Mouse (Mus musculus) gastrocnemius, adult 18-20 months (tissue): ENCODE data around the gene Pus7l. TPM values are rescaled to one million over a fixed set of nuclear protein-coding genes. Genes with fewer than 3 reads are reported as not detected.

ENCODE experiments used
- DNase-seq: peaks from one replicate; pipeline ENCODE4 v3.0.0; 2021; ENCODE audit warnings: low spot score
- long read RNA-seq, 2 experiments: library from polyadenylated mRNA; stranded (forward); transcript quantifications; one replicate each; pipeline ENCODE4 v2.0.0; 2021
- total RNA-seq, 2 experiments: library from RNA; stranded (reverse); gene quantifications; 2 replicates each; pipeline ENCODE4 v1.2.3; 2021

The Pus7l gene
- 1 to 10 TPM; 1.4 to 1.5 TPM for total RNA-seq
- long read RNA-seq, experiment 1, partial matches to known transcripts, result 0 of 2 reads
- long read RNA-seq, experiment 1, other reads (novel, unspliced or antisense), result 1 of 2 reads
- long read RNA-seq, experiment 2, partial matches to known transcripts, result 0 of 3 reads
- long read RNA-seq, experiment 2, other reads (novel, unspliced or antisense), result 1 of 3 reads

DNA sequence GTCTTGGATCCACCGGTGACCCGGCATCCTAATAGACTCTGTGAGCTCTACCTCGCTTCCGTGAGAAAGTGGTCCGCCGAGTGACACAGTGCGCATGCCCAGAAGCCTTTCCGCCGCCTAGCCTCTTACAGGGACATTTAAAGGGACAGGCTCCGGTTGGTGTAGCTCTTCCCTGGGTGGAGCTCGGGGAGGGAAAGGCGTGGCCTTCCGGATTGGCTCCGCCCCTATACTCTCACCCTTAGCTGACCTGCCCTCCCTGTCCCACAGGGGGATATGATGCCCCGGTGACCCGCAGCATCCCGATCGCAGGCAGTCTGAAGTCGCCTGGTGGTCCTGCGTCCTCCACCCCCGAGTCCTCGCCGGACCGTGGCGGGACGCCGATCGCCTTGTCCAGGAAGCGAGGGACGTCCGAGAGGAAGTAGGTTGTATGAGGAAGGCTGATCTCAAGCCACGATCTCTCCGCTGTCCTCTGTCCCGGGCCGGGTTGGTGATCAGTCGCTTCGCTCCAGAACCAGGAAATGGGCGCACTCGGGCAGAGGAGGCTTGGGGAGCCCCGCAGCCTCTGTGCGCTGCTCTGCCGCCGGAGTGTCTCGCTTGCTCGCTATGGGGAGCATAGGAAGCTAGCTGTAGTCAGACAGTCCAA is at the start of gene Pus7l, which contains the start of gene Irak4:
TSS of gene Pus7l (minus strand) at position 139 of the 643 bp plus-strand sequence.
TSS of gene Irak4 (plus strand) at position 235 of the 643 bp plus-strand sequence.
- peak; percentile 93 for DNase-seq

DNA sequence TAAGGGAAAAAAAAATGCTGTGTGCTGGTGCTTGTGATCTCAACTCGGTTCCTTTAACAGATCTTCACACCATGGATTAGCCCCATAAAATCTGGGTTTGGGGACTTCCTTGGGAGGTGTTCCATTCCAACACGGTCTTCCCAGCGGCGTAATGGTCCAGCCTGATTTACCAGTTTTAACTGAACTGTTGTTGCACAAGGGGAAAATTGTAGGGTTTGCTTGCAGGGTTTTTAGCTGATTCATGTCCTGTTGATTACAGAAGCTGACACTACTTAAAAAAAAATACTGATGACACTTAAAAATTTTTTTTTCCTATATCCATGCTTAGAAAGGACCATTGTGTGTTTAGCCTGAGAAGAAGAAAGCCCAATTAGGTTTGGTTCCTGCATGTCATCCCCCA is 48.0 kb upstream of the Pus7l start:
- no peak for DNase-seq

DNA sequence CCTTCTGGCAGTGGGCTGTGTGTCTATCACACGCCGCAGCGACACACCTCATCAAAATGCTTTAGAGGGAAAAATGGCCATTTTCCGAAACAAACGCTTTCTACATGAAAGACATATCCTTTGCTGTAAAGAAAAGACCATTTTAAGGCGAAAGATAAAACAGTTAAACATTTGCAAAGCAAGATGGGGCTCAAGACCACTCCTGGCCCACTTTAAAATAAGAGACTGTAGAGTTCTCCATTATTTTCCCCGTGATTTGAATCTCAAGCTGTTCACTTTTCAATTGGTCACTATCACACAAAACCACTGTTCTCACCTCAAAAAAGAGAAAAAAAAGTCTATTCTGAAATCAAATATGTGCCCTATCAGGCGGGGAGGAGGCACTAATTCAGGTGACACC is 46.7 kb upstream of the Pus7l start:
- no peak for DNase-seq

DNA sequence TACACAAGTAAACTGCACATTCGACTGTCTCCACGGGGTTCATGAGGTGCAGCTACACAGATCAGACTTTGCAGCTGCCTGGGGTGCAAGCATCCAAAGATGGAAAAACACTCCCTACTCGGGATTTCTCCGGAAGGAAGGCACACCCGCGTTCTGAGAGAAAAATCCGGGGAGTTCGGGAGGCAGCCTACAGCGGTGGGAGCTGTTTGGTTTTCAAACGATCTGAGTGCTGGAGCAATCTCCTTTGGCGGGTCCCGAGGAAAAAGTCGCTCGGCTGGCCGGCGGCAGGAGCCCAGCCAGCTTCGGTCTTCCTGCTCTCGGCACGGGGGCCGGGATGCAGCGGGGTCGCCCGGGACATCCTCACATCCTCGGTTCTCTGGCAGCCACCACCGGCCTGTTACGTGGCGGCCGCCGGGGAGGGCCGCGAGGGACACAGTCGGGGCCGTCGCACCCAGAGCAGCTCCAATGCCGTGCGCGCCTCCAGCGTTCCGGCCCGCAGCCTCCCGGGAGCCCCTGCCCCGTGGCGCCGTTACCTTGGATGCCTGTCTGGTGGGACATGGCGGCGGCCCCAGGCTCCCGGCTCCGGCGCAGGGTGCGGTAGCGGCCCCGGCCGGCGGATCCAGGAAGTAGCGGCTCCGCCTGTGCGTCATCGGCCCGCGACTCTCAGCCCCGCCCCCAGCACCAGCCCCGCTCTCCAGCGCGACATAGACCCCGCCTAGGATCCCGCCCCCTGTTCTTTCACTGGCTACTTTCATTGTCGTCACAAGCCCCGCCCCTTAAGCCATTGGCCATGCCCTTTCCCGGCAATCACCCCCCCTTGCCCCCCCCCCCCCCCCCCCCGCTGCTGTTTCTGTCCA is 46.1 kb upstream of the Pus7l start, which contains the start of gene Twf1:
TSS of gene Twf1 (minus strand) at position 671 of the 857 bp plus-strand sequence.
- peak; percentile 98 for DNase-seq

DNA sequence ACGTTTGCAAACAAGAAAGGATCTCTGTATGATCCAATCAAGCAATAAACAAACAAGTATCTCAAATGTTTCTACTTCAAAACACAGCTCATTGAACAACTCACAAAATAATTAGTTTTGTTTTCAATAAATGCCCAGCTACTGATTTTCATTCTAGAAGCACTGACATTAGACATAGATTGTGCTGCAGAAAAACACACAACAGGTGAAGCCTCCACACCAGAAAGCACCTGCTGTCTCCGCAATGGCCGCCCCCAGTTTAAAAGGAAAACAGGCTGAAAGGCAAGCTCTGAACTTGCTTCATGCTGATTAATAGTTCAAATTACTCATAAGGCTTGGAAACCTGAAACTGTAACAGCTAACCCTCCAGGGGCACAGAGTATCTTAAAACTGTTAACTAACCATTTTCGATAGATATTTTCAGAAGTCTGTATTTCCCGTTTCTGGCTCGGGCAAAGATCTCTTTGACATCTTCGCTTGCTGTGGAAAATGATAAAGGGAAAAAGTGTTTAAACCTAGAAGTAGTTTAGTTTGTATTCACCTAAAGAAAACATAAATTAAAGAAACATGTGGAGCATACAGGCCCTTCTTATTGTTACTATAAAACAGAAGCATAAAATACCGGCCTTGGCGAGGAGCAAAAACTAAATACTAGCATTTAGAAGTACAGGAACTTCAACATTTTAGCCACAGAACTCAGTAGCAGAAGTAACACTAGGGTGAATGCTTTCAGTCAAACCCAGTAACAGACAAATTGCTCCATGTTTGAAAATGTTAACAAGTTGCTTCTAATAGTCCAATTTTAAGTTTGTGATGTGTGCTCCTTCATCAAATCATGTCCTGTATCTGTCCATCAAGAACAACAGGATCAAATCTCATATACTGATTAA is 44.7 kb upstream of the Pus7l start:
- DNase-seq, result no peak

DNA sequence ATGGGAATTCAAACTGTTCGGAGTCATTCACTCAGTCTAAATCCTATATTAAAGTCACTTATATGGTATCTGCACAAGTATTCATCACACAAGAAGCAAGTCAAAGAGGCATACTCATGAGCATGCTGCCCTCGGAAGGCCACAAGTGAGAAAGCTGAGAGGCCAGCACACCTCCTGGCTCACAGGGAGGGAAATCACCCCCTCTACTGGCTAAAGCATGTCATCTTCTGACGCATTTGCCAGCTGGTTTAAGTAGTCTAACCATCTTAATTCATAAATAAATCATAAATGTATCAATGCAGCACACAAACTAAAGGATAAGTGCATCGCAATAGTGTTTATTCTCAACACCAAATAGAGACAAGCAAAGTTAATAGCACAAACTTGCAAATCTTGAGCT is 41.4 kb upstream of the Pus7l start:
- no peak for DNase-seq

DNA sequence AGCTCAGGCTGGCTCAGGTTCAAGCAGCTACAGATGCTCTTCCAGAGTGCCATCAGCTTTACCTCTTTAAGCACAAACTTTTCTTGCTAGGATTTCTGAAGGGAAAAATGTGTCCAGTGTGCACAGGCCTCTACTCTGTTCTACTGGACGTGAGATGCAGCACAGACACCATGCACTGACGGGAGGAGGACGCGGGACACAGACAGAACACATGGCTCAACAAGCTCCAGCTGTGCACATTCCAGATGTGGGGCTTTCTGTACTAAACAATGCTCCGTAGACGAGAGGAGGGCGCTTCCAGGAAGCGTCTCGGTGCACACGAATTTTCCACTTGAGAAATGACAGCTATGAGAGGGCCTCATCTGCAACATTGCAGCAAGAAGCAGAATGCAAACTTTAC is 39.8 kb upstream of the Pus7l start:
- DNase-seq, result no peak

DNA sequence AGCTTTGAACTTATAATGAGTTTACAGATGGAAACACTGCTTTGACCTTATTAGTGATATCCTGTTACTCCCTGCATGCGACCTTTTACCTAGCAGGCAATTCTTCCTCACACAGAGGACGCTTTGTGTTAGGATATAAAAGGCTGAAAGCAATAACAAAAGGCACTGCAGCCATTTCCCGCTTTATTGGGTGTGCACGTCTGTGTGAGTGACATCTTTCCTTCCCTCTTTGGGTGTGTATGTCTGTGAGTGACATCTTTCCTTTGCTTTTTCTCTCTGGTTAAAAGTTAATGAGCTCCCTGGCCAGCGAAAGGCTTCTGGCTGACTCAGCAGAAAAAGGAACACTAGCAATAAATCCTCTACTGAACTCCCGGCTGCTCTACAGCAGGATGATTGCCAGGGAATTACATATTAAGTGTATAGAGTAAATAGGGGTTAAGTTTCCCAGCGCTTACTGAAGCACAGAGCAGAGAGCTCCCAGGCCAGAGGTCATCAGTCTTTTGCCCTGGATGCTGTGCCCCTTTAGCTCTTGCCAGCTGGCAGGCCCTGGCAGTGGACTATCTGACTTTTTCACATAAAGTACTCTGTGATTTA is 38.8 kb upstream of the Pus7l start:
- no peak for DNase-seq

DNA sequence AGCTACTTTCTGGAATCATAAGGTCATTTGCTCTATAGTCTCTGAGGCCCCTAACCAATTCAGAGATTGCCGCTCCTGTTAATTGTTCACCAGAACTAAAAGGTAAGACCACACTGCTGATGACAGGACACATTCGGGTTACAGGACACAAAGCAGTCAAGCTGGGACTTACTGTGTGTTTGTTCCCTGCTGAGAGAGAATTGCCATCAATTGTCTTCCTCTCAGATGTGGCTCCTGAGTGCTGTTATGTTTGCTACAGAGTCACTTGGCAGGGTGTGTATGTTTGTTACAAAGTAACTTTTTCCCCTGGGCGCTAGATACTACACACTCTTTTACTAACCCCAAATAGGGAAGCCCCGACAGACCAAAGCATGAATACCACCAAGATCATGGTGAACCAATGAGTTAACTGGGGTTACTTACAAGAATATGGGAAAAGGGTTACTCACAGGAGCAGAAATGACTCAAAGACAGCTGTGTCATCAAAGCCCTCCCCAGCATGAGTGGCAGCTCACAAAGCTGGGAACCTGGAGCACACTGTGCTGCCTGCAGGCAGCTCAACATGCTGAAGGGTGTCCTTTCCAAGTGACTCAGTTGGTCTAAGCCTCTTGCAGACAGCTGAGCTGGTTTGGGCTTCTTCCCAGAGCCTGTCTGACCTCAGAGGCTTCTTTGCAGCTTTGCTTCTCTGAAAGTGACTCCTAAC is 31.4 kb upstream of the Pus7l start:
- no peak for DNase-seq

DNA sequence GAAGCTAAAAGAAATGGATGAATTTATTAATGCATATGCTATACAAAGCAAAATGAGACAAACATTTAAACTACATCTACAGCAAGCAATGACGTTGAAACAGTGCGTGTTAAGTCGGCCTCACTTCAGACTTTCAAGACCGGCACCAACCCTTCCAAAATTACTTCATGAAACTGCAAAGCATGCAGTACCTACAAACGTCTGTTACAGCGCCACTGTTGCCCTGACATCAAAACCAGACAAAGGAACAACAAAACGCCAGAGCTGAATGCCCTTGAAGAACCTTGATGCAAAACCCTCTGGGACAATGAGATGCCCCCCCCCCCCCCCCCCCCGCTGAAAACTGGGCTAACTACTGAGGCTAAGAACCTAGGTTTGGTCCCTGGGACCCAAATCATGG is 29.4 kb upstream of the Pus7l start:
- no peak for DNase-seq

DNA sequence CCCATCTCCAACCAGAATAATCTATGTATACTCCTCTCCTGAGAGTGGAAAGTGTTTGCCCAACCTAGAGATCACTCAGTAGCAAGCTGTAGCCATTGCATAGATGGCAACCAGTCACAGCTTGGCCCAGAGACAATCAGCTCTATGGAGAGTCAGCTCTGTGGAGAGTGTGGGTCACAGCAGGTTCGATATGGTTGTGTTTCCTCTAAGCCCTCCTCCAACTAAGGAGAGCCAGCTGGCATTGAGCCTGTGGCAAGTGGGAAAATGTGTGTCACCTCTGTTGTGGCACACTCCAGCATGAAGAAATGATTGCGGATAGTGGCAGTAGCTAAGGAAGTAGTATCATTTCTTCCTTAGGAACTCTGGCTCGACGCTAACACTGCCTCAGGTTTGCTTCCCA is 28.2 kb upstream of the Pus7l start:
- DNase-seq, result no peak

DNA sequence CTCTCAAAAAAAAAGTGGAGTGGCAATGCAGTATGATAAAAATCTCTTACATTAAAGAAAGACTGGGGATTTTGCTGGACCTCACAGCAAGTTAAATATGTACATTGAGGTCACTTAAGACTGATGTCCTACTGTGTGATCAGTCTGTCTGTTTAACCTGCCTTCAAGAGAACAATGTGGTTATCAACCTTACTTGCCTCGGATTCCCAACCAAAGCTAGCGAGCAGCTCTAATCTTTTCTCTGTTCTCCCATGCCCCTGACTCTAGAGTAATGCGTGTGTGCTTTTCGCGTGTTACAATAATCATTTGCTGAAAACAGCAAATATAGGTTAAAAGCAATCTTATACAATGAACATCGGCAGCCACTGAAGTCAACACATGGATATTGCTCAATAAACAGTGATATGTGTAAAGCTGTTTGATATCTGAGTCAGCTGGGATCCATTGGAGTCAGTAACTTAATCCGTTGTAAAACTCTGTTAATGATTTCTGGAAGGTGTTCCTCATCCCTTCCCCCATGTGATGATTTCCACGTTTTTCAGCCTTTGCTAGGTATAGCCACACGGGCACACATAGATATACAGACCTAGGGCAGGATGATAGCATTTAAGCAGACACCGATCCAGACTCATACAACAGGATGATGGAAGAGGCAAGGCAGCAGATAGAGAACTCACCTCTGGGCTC is 25.3 kb upstream of the Pus7l start:
- DNase-seq, result no peak

DNA sequence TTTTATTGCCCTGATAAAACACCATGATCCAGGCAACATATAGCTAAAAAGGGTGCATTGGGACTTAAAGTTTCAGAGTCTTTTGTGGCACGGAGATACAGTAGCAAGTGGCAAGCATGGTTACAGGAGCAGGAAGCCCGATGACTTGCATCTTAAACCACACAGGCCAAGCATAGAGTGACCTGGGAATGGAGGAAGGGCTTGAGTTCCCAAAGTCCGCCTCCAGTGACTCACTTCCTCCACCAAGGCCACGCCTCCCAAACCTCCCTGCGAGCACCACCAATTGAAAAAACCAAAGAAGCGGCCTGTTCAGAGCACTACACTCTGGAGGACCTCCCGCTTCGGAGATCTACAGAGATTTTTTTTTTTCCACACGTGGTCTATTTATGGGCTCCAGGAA is 22.5 kb upstream of the Pus7l start:
- no peak for DNase-seq

DNA sequence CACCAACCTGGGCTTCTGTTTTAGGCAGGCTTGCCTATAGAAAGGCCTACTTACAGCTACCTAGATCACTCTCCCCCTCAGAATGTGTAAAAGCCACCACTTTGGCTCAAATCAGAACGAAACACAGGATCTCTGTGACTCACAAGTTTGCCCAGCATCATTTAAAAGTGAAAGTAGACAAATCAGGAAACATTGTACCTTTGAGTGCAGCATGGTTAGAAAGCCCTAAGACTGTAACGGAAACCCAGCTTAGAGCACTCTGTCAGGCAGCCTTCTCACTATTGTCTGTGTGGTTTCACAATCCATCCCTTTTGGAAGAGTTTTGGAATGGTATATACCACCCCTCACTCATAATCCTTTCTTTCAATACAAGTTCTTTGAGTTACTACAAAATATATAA is 21.6 kb upstream of the Pus7l start:
- DNase-seq, result no peak

DNA sequence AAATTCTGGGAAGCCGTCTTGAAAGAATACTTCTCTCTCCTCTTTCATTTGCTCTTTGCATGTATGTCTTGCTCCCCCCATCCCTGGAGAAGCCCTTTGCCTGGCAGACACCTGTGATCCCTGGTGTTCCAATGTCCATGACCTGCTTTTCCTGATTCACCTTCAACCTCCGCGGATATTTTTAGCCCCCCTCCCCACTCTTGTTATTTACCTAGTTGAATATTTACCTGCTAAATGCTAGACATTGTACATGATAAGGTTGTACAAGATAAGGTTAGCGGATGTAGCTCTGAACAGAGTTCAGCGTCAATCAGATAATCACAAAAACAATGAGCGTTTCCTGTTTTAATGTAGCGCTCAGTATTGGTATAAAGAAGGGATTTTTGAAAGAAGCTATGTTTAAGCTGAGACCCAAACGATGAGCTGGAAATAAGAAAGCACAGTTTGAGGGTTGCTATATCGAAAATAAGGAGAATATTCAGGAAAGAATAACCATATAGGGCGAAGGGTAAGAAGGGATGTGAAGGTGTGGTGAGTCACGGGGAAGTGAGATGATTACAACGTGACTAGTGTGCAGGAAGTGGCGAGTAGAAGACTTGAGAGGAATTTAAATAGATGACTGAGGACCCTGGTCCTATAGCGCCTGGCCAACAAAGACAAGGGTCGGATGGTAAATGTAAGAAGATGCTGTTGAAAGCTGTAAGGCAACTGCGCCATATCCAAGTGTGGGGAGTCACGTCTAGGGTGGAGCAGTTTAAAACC is 15.7 kb upstream of the Pus7l start:
- DNase-seq, result no peak

DNA sequence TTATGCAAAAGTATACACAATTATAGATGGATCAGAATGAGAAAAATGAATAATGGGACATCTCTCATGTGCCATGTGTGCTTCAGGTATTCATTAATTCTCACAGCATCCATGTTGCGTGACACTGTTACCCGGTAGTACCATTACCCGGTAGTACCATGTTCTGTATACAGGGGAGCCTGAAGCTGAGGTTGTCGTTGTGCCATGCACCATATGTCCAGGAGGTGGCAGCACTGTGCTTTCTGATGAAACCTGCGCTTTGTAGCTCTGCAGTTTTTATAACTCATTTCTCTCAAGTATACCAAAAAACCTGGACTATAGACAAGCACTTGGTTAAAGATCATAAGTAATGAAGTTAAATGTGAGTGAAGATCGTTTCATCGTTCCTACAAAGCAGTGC is 14.1 kb upstream of the Pus7l start:
- DNase-seq, result peak; percentile 80

DNA sequence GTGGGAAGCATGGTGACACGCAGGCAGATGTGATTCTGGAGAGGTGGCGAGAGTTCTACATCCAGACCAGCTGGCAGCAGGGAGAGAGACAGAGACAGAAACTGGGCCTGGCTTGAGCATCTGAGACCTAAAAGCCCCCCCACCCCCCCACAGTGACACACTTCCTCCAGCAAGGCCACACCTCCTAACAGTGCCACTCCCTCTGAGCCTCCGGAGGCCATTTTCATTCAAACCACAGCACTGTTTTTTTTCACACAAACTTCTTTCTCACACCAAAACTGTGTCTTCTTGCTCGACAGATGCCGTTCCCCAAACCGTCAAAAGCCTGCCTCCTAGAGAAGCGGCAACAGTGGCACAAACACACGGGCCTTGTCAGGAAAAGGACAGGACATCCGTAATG is 10.2 kb upstream of the Pus7l start:
- DNase-seq, result no peak

DNA sequence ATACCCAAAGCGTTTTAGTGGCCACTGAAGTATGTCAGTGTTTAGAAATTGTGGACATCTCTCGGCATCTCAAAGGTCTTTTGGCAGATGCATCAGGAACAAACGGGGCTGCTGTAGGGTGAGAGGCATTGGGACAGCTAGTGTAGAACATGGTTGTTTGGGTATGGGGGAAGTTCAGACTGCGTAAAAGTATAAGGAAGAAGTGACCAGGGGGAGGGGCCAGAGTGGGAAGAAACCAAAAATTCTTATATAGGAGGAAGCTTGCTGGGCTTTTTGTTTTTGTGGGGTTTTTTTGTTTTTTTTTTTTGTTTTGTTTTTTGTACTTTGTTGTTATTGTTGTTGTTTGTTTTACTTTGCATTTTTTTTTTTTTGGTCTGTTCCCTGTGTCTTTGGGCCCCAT is 1.5 kb upstream of the Pus7l start:
- no peak for DNase-seq

DNA sequence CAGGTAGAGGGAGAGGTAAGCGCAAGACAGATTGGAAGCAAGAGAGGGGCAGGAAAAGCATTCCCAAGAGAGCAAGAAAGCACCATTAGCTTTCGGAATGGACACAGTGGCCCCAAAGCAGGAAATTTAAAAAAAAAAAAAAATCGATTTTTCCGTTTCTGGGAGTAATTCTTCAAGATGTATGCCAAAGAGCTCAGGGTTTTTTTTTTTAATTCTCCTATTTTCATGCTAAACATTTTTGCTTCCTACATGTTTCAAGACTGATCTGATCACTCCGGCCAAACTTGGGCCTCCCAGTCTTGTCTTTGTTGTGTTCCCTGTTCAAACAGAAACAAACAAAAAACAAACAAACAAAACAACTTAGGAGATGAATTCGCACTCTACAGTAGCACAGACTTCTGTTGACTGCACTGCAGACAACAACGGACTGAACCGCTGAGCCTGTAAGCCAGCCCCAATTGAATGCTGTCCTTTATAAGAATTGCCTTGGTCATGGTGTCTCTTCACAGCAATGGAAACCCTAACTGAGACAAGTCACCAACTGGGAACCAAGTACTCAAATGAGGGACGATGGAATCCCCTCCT is 797 bp upstream of the Pus7l start:
- DNase-seq, result no peak
